Mouse (Mus musculus): ENCODE data around the gene Proser2. TPM values are rescaled to one million over a fixed set of nuclear protein-coding genes. Genes with fewer than 3 reads are reported as not detected.
A peak's percentile ranks its signal among the peaks of the same experiment; 100 is the strongest.
"Not testable (repeated sequence)": the region's sequence is repeated elsewhere in the genome, so short reads cannot be mapped to it uniquely, and the experiment has no call there.

Proser2 gene
- polyA plus RNA-seq, 1 experiment from 2014 or later, result 4.4 TPM

GRCm38 (mm10) chr2:6121091-6121490, 8.9 kb downstream of the Proser2 start:
- Histone ChIP-seq H3K27me3 (replicated peaks; ENCODE audit: low read depth, poor library complexity, severe bottlenecking) (no peaks in the 10 kb centered on the region), H3K36me3 (replicated peaks) (no peaks in the 10 kb centered on the region), H3K27ac (replicated peaks) (no peak overlapping the region), H3K9me3 (no peaks in the 10 kb centered on the region), H3K4me1 (peaks cover 4% of the 10 kb centered on the region; the same call in 1 of the 2 replicates), H3K4me3 (no peak overlapping the region)
- no peak for DNase-seq (ENCODE audit: low spot score)
- WGBS, result 75% methylated on average over 2 of the region's 2 CpGs

- no peak overlapping the region for H3K27ac ChIP-seq (replicated peaks)
- 82% methylated on average over 10 of the region's 10 CpGs for WGBS
Measured at GRCm38 (mm10) chr2:6118246-6118645, 11.8 kb downstream of the Proser2 start.

GRCm38 (mm10) chr2:6113792-6114191, 16.2 kb downstream of the Proser2 start:
- Histone ChIP-seq H3K9me3 (no peaks in the 10 kb centered on the region), H3K27ac (replicated peaks) (no peak overlapping the region), H3K4me3 (no peak overlapping the region), H3K36me3 (replicated peaks) (no peaks in the 10 kb centered on the region), H3K4me1 (no peaks in the 10 kb centered on the region), H3K27me3 (replicated peaks; ENCODE audit: low read depth, poor library complexity, severe bottlenecking) (no peaks in the 10 kb centered on the region)
- DNase-seq (ENCODE audit: low spot score), result no peak
- 92% methylated on average over 12 of the region's 12 CpGs for WGBS

More at GRCm38 (mm10) chr2:6118246-6118645, 11.8 kb downstream of the Proser2 start:
- Histone ChIP-seq H3K9me3 (no peaks in the 10 kb centered on the region), H3K4me3 (no peak overlapping the region), H3K4me1 (no peaks in the 10 kb centered on the region), H3K36me3 (replicated peaks) (no peaks in the 10 kb centered on the region), H3K27me3 (replicated peaks; ENCODE audit: low read depth, poor library complexity, severe bottlenecking) (no peaks in the 10 kb centered on the region)
- DNase-seq (ENCODE audit: low spot score), result no peak

- no peak overlapping the region for H3K4me3 ChIP-seq
- no peaks in the 10 kb centered on the region for H3K36me3 ChIP-seq (replicated peaks)
- H3K4me1 ChIP-seq, result no peaks in the 10 kb centered on the region
- H3K9me3 ChIP-seq, result no peaks in the 10 kb centered on the region
- no peak for DNase-seq (ENCODE audit: low spot score)
- H3K27ac ChIP-seq (replicated peaks), result no peak overlapping the region
- no peaks in the 10 kb centered on the region for H3K27me3 ChIP-seq (replicated peaks; ENCODE audit: low read depth, poor library complexity, severe bottlenecking)
- 86% methylated on average over 4 of the region's 4 CpGs for WGBS
Measured at GRCm38 (mm10) chr2:6112619-6113018, 17.4 kb downstream of the Proser2 start.

GRCm38 (mm10) chr2:6105437-6105836, 24.6 kb downstream of the Proser2 start:
- Histone ChIP-seq H3K27ac (replicated peaks) (no peak overlapping the region), H3K4me3 (no peak overlapping the region), H3K4me1 (peaks cover 4% of the 10 kb centered on the region), H3K36me3 (replicated peaks) (no peaks in the 10 kb centered on the region), H3K27me3 (replicated peaks; ENCODE audit: low read depth, poor library complexity, severe bottlenecking) (peaks cover 26% of the 10 kb centered on the region), H3K9me3 (no peaks in the 10 kb centered on the region)
- WGBS, result 87% methylated on average over 2 of the region's 2 CpGs
- no peak for DNase-seq (ENCODE audit: low spot score)

- Histone ChIP-seq H3K27ac (replicated peaks) (peak overlapping the region; percentile 75; the same call in 1 of the 2 replicates), H3K9me3 (no peaks in the 10 kb centered on the region), H3K36me3 (replicated peaks) (no peaks in the 10 kb centered on the region), H3K27me3 (replicated peaks; ENCODE audit: low read depth, poor library complexity, severe bottlenecking) (peaks cover 58% of the 10 kb centered on the region), H3K4me1 (peaks cover 26% of the 10 kb centered on the region), H3K4me3 (peak overlapping the region; percentile 65)
- 43% methylated on average over 20 of the region's 20 CpGs for WGBS
- DNase-seq (ENCODE audit: low spot score), result no peak
Measured at GRCm38 (mm10) chr2:6100755-6101154, 29.3 kb downstream of the Proser2 start.

- Histone ChIP-seq H3K4me1 (peaks cover 26% of the 10 kb centered on the region), H3K27ac (replicated peaks) (peak overlapping the region; percentile 75; the same call in 1 of the 2 replicates), H3K36me3 (replicated peaks) (no peaks in the 10 kb centered on the region), H3K9me3 (no peaks in the 10 kb centered on the region), H3K4me3 (peak overlapping the region; percentile 65), H3K27me3 (replicated peaks; ENCODE audit: low read depth, poor library complexity, severe bottlenecking) (peaks cover 58% of the 10 kb centered on the region)
- DNase-seq (ENCODE audit: low spot score), result peak; percentile 68
- 8% methylated on average over 51 of the region's 51 CpGs for WGBS
Measured at GRCm38 (mm10) chr2:6100027-6100749, 29.8 kb downstream of the Proser2 start.

- WGBS, result 80% methylated on average over 9 of the region's 9 CpGs
- no peaks in the 10 kb centered on the region for H3K9me3 ChIP-seq
- no peak overlapping the region for H3K27ac ChIP-seq (replicated peaks)
- no peak overlapping the region for H3K4me3 ChIP-seq
- H3K27me3 ChIP-seq (replicated peaks; ENCODE audit: low read depth, poor library complexity, severe bottlenecking), result peaks cover 58% of the 10 kb centered on the region
- peaks cover 26% of the 10 kb centered on the region for H3K4me1 ChIP-seq
- DNase-seq (ENCODE audit: low spot score), result no peak
- no peaks in the 10 kb centered on the region for H3K36me3 ChIP-seq (replicated peaks)
Measured at GRCm38 (mm10) chr2:6099443-6099842, 30.6 kb downstream of the Proser2 start.

GRCm38 (mm10) chr2:6098924-6099323, 31.1 kb downstream of the Proser2 start:
- no peak overlapping the region for H3K4me3 ChIP-seq
- WGBS, result 26% methylated on average over 6 of the region's 6 CpGs
- H3K9me3 ChIP-seq, result no peaks in the 10 kb centered on the region
- H3K36me3 ChIP-seq (replicated peaks), result no peaks in the 10 kb centered on the region
- no peak overlapping the region for H3K27ac ChIP-seq (replicated peaks)
- DNase-seq (ENCODE audit: low spot score), result peak; percentile 27
- peaks cover 58% of the 10 kb centered on the region for H3K27me3 ChIP-seq (replicated peaks; ENCODE audit: low read depth, poor library complexity, severe bottlenecking)
- H3K4me1 ChIP-seq, result peaks cover 26% of the 10 kb centered on the region

GRCm38 (mm10) chr2:6097113-6097716, 32.8 kb downstream of the Proser2 start:
- WGBS, result 63% methylated on average over 7 of the region's 7 CpGs
- Histone ChIP-seq H3K27me3 (replicated peaks; ENCODE audit: low read depth, poor library complexity, severe bottlenecking) (peaks cover 50% of the 10 kb centered on the region), H3K9me3 (no peaks in the 10 kb centered on the region), H3K4me3 (no peak overlapping the region), H3K4me1 (peaks cover 26% of the 10 kb centered on the region), H3K36me3 (replicated peaks) (no peaks in the 10 kb centered on the region), H3K27ac (replicated peaks) (no peak overlapping the region)
- peak; percentile 25 for DNase-seq (ENCODE audit: low spot score)

- not testable (repeated sequence) for H3K4me1 ChIP-seq; H3K9me3 ChIP-seq; H3K4me3 ChIP-seq; H3K36me3 ChIP-seq (replicated peaks); H3K27ac ChIP-seq (replicated peaks); DNase-seq (ENCODE audit: low spot score); H3K27me3 ChIP-seq (replicated peaks; ENCODE audit: low read depth, poor library complexity, severe bottlenecking)
- 85% methylated on average over 16 of the region's 16 CpGs for WGBS
Measured at GRCm38 (mm10) chr2:6089941-6090340, 40.1 kb downstream of the Proser2 start.

GRCm38 (mm10) chr2:6087151-6087550, 42.9 kb downstream of the Proser2 start:
- H3K27ac ChIP-seq (replicated peaks), result no peak overlapping the region
- H3K27me3 ChIP-seq (replicated peaks; ENCODE audit: low read depth, poor library complexity, severe bottlenecking), result no peaks in the 10 kb centered on the region
- peaks cover 12% of the 10 kb centered on the region for H3K4me1 ChIP-seq
- WGBS, result 89% methylated on average over 5 of the region's 5 CpGs
- H3K4me3 ChIP-seq, result no peak overlapping the region
- H3K9me3 ChIP-seq, result no peaks in the 10 kb centered on the region
- DNase-seq (ENCODE audit: low spot score), result no peak
- H3K36me3 ChIP-seq (replicated peaks), result no peaks in the 10 kb centered on the region
